Mouse (Mus musculus) embryo, embryonic 11.5 days (tissue): ENCODE data around the gene Oaz2.
"Not testable (repeated sequence)": the region's sequence is repeated elsewhere in the genome, so short reads cannot be mapped to it uniquely, and the experiment has no call there.

ENCODE experiments used
- DNase-seq: peaks from one replicate; pipeline ENCODE4 v3.0.0-alpha.2; 2012; ENCODE audit warnings: low read depth, low spot score

Gene Oaz2

DNA sequence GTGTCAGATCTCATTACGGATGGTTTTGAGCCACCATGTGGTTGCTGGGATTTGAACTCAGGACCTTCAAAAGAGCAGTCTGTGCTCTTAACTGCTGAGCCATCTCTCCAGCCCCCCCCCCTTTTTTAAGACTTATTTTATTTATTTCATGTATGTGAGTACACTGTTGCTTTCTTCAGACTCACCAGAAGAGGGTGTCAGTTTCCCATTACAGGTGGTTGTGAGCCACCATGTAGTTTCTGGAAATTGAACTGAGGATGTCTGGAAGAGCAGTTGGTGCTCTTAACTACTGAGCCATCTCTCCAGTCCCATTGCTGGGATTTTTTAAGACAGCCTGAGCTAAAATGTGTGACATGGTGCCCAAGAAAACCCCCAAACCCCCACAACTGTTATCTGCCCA, 15.8 kb upstream of the Oaz2 start:
- DNase-seq, result not testable (repeated sequence)

DNA sequence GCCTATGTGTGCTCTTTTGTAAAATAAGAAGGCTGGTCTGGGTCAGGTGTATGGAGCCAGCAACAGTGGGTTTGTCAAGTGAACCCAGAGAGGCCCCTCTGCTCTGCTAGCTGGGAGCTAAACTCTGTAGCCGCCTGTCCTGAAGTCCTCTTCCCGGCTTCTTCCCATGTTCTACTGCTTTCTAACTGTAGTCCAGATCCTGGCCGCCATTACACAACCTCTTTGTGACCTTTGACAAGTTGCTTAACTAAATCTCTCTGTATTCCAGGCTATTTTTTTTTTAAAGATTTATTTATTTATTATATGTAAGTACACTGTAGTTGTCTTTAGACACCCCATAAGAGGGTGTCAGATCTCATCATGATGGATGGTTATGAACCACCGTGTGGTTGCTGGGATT, 14.1 kb upstream of the Oaz2 start:
- DNase-seq, result no peak

DNA sequence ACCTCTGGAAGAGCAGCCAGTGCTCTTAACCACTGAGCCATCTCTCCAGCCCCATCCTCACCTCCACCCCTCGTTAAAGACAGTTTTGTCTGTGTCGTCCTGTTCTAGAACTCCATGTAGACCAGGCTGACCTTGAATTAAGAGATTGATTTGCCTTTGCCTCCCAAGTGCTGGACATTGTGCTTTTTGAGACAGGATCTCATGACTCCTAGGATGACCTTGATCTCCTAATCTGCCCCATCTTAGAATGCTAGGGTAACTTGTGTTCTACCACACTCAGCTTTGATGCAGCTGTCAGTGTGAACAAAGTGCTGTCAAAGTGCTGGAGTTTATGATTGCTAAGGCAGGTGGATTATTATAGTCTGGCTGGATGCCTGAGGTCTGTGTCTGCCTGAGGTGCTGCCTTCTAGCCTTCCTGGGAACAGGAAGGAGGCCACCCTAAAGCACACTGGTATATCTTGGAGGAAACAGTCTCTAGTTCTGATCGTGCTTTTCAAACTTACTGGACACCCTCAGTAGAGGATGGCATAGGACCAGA, 13.0 kb upstream of the Oaz2 start:
- no peak for DNase-seq

DNA sequence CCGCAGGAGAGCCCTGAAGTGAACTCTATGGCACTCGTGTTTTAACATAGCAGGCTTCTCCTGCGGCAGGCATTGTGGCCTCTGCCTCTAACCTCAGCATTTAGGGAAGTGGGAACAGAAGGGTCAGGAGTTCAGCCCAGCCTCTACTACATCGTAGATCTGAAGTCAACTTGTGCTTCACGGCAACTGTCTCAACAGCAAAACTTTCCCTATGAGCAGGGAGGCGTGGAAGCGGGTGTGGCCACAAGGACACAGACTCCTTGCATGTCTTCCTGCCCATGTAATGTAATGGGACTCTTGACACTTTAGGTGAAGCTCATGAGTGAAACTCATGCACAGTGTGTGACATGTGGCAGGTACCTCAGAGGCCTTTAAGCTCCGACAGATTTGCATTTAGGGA, 12.3 kb upstream of the Oaz2 start:
- DNase-seq, result no peak

DNA sequence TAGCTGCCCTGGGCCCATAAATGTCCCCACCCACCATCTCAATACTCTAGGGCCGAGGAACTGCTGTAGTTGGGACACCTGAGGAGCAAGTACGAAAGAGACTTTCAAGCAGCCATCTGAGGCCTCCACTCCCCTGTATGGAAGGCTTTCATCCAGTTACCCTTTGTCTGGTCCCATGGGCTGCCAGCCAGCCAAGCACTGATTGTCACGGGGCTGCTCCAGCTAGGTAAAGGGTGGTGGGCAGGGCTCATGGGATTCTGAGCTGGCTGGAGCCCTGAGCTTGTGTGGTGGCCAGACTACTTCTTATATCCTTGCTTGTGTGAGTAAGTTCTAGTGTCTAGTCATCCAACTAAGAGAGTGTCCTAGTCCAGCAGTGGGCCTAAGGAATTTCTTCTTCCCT, 10.6 kb upstream of the Oaz2 start:
- DNase-seq, result no peak

DNA sequence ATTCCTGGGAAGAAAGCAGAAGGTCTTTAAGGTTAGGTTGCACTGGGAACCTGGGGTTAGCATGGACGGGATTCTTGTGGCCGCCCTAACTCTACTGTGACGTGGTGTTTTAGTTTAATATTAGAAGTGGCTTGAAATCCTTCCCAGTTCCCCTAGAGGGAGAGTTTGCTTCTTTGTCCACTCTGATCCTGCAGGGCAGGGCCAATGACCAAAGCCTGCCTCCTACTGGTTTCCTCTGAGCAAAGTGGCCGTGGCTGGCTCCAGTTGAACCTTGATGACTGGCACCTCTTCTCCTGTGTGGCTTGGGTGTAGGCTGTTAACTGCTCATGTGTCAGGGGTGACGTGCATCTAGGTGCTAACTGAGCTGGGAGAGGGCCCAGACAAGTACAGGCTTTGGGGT, 6.8 kb upstream of the Oaz2 start:
- DNase-seq, result no peak

DNA sequence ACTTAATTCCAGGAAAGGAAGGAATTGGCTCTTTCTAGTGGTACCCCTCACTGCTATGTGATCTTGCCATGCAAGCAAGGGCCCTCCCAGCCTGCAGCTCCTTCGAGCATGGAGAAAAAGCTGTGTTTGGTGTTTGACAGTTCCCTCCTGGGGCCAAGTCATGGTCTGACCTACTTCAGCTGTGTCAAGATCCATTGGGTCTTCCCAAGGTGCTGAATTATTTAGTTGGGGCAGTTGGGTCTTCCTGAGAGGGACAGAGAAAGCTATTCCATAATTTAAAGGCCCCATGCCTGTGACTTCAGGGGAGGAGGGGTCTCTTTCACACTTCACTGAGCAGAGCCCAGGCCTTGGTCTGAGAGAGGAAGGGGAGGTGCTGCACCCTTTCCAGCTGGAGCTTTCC, 6.3 kb upstream of the Oaz2 start:
- no peak for DNase-seq

DNA sequence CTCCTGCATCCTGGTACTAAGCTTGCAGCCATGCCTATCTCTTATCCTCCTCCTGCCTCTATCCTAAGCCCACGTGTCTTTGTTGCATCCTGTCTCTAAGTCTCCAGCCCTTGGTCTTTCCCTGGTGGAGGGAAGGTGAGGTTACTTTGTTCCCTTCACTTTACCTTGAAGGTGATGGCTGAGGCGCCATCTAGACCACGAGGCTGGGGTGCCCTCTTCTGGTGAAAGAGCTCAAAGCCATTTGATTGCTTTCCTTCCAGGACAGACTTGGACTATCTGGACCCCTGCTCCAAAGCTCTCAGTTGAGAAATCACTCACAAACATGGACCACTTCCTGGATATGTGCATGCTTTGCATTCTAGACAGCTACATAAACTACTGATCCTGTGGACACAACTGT, 3.6 kb upstream of the Oaz2 start:
- DNase-seq, result no peak

DNA sequence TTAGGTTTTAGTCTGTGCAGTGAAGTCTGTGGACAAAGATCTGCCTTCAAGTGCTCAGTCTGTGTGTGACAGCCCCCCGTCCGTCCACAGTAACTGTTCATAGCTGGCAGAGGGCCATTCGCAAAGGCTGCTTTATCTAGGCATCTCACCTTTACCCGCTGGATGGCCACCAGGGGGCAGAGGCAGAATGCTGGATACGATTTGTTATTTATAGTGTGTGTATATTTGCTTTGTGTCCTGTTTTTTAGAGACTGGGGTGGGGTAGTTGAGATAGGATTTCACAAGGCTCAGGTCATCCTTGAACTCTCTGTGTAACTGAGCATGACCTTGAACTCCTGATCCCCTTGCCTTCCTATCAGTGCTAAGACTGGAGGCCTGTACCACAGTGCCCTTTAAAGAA, 1.8 kb upstream of the Oaz2 start:
- DNase-seq, result peak; percentile 44

DNA sequence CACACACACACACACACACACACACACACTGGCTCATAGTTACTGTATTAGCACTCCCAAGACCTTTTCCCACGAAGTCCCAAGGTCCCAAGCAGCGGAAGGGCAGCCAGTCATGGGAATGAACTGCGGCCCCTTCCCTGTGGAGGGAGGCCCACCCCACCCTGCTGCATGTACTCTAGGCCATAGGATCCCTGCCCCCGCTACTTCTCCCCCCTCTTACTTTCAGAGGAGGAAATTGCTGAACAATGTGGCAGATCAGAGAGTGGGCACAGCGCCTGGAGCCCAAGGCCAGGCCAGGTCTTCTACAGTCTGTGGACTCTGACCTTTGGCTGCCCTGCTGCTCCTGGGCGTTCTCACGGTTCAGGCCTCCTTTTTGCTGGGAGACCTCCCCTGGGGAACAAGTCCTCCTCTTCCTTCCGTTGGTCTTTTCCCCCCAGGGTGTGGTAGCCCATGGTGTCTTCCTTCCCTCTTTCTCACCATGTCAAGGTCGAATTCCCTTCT, 3.7 kb downstream of the Oaz2 start:
- no peak for DNase-seq

DNA sequence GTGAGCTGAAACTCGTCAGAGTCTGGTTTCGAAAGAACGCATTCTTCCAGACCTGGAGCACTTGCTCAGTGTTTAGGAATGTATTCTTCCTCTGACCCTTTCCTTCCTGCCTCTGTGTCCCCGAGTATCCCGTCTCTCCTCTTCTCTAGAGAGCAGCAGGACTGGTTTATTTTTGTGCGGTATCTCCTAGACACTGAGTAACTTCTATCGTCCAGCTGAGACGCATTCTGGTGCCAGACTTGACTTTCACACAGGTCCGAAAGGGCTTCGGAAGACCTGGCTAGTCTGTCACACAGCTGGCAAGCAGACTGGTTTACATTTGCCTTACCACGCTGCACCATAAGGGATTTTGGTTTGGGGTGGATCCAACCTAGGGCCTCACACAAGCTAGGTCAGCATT, 5.2 kb downstream of the Oaz2 start:
- DNase-seq, result no peak

DNA sequence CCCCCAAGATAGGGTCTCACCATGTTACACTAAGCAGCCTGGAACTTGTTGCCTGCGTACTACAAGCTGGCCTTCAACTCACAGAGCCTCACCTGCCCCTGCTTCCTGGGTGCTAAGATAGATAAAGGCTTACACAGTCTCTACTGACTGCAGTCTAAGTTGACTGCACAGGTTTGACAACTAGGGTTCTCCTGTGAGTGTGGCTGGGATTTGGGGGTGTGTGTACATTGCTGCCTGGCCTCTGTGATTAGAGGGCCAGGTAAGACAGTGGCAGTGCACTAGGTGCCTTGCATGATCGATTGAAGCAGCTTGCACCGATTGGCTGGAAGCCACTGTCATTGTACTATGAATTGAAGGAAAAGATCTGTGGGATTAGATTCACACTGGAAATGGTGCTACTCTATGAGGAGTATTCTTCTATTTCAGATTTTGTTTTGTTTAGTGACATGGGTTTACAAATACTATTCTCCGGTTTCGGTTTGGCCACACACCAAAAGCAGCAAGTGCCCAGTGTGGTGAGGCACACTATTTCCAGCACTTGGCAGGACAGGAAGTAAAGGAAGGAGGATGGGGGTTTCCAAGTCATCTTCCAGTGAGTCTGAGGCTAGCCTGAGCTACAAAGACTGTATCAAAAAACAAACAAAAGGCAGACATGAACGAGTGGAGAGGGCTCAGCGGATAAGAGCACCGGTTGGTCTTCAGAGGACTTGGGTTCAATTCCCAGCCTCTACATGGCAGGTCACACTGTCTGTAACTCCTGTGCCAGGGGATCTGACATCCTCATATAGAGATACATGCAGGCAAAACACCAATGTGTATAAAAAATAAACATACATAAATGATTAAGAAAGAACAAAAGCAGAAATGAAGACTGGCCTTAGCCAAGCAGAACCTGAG, 7.9 kb downstream of the Oaz2 start:
- no peak for DNase-seq

DNA sequence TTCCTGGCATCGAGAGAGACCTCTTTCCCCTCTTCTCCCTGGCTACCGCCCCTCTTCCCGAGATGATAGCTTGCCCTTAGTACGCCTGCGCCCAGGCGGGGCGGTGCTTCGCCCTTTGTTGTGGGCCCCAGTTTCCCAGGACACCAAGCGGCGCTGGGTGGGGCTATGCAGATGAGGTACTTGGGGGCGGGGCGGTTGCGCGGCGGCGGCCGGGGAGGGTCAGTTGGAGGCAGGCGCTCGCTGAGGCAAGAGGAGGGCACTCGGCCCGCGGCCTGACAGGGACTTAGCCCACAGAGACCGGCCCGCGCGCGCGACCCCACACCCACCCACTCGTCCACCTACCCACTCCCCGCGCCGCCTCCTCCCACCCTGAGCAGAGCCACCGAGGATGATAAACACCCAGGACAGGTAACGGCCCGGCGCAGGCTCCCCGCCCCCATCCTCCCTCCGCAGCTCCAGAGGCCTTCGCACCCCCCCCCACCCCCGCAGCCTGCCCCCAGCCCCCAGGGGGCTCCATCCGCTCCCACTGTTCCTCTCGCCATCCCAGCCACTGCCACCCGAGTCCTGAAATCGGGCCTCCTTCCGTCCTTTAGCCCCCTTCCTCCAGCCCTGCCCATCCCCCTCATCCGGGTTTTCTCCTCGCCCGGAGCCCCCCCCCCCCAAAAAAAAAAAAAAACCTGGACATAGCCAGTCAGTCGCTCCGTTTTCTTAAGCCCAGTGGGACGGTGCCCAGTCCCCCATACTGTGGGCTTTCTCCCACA, 8.7 kb downstream of the Oaz2 start:
- peak; percentile 95 for DNase-seq

DNA sequence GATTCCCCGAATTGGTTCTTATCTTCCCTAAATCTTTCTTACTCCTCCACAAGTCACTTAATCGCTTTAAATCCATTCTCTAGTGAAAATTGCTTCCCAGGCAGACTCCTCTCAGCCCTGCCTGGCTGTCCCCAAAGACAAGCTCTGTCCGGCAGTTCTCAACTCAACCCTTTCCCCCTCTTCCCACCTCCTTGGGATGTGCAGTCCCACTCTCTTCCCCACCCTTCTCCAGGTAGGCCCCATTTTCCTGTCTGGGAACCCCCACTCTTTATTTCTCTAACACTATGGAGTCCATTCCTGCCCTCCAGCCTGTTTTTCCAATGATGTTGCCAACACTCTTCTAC, 9.3 kb downstream of the Oaz2 start:
- DNase-seq, result no peak

DNA sequence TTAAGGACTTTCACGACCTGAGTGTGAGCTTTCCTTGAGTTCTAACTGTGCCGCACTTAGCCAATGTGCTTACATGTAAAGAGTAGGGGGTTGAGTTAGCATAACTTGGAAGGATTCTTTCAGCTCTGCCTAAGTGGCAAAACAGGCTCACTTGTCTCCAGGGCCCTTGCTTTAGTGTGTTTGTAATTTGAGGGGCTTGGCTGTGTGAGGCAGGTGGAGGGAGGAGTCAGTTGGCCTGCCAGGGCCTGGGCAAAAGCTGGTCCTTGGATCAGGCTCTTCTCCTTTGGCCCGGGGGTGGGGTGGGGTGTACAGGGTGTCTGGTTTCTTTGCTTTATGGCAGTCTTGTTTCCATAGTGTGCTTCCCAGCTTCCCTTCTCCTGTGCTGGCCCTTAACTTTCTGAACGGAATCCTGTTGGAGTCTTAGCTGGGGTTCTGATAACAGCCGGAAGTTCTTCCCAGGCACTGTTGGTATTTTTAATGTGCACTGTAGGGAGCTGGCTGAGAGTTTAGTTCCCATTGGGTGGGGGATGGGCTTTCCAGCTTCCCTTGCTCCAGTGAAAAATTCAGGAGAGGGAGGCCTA, 11.5 kb downstream of the Oaz2 start:
- DNase-seq, result no peak

DNA sequence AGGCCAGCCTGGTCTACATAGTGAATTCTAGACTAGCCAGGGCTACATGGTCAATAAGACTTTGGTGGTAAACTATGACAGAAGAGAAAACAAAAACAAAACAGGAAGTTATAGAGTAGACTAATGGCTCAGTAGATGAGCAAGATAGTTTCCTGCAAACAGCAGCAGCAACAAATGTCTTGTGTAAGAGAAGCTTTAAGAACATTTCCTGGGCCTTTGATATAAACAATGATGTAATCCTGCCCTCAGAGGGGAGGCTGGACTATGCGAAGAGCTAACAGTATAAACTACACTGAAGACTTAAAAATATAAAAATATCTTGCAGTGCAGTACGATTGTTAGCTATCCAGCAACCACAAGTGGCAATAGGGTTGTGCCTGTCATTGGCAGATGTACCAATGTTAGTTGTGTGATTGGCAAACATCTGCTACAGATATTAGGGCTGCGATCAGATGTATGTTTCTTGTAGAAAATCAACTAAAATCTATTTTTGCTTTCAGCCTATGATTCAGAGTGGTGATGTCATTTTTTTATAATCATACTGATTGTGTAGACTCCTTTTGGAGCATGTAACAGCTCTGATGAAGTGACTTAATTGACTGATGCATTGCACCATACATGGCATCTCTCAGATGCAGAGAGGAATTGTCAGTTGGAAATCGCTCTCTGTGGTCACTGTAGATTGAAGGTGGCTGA, 13.3 kb downstream of the Oaz2 start:
- no peak for DNase-seq

DNA sequence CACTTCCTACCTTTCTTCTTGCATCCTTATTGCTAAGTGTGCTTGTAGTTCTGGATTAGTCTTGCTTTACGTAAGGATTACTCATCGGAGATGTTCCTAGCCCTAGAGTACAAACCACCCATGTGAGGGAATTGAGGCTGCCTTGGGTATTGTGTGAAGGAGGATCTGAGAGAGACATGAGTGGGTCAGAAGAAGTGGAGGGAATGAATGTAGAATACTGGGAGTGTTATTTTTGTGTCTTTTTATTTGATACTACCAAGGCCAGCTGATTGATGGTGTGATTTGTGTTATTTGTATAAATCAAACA, 13.8 kb downstream of the Oaz2 start:
- DNase-seq, result no peak

DNA sequence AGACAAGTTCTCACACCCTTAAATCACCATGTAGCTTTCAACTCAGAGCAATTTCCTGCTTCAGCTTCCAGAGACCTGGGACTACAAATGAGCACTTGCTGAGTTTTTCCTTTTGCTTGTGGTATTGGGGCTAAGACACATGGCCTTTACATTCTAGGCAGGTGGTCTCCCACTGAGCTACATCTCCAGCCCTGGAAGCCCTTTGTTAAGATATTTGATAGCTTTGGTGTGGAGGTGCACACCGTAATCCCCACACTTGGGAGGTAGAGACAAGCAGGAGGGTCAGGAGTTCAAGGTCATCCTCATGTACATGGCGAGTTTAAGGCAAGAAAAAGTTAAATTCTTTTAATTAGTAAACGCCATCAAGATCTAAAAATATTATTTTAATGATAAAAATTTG, 14.4 kb downstream of the Oaz2 start:
- DNase-seq, result no peak

DNA sequence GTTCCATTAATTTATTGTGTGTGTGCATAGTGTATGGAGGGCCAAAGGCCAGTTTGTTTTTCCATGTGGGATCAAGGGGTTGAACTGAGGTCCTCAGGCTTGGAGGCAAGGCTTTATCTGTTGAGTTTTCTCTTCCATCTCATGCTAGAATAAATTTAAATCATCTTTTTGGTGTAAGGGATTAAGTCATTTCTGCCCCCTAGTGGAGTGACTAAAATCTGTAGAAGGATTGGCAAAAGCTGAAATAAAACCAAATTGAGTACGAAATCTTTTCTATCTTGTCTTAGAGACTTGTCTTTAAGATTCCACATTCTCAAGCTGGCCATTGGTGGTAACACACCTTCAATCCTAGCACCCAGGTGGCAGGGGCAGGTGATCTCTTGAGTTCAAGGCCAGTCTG, 15.2 kb downstream of the Oaz2 start:
- no peak for DNase-seq

DNA sequence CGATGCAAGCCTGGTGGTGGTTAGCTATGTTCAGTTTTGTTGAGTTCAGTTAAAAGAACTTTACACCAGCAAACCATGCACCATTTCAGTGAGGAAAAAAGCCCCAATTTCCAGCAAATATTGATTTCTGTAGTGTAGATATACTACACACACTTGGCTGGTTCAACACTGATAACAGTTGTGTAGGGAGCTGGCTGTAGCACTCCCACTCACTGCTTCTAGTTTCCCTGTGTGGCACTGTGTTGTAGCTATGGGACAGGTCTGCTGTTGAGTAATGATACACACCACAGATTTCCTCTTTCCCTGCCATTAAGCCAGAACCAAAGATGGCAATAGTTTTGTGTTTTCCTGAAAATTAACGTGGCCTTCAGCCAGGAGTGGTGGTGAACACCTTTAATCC, 16.9 kb downstream of the Oaz2 start:
- no peak for DNase-seq

DNA sequence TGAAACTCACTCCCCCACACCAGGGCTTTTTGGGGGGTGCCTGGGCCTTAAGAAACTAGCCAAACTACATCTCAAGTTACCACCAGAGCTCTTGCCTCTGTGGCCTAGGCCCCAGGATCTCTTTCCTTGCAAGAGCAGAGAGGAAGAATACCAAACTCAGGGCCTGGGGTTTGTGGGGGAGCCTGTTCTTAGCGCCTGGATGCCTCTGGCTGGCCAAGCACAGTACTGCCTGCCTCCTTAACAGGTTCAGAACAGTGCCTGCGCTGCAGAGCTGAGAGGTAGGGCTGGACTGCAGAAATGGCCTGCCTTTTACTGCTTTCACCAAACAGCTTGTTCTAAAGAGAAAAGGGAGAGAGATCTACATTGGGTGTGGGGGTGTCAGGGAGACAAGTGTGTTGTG, 22.1 kb downstream of the Oaz2 start:
- not testable (repeated sequence) for DNase-seq

DNA sequence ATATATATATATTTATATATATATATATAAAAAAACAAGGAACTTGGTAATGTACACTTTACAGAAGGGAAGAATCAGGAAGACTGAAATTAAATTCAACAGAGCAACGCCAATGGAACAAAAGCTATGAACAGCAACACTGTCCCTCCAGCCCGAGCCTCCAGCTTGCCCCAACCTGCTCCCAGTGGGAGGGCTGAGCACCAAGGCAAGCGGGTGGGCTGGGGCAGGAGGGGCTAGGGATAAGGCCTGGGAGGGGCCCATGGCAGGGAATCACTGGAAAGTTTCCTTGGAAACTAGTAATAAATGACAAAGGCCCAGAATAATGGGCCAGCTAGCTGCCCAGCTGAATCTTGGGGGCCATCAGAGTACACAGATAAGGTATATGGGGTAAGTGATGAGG, 24.7 kb downstream of the Oaz2 start:
- DNase-seq, result no peak
